Mouse (Mus musculus) brain, adult 10 weeks (tissue): ENCODE data around the gene Vdac1. TPM values are rescaled to one million over a fixed set of nuclear protein-coding genes. Genes with fewer than 3 reads are reported as not detected.

ENCODE experiments used
- polyA plus RNA-seq: library from polyadenylated mRNA; stranded (reverse); fragments of 350-450 nt; fragmentation: Illumina TruSeq; extraction: RNeasy Lipid Tissue Mini Kit (QIAGEN cat#74804); gene quantifications from one replicate; pipeline ENCODE4 v1.2.3, GENCODE M21; 2015; ENCODE audit warnings: low read depth, low replicate concordance

Vdac1 gene
- polyA plus RNA-seq = 527 TPM

DNA sequence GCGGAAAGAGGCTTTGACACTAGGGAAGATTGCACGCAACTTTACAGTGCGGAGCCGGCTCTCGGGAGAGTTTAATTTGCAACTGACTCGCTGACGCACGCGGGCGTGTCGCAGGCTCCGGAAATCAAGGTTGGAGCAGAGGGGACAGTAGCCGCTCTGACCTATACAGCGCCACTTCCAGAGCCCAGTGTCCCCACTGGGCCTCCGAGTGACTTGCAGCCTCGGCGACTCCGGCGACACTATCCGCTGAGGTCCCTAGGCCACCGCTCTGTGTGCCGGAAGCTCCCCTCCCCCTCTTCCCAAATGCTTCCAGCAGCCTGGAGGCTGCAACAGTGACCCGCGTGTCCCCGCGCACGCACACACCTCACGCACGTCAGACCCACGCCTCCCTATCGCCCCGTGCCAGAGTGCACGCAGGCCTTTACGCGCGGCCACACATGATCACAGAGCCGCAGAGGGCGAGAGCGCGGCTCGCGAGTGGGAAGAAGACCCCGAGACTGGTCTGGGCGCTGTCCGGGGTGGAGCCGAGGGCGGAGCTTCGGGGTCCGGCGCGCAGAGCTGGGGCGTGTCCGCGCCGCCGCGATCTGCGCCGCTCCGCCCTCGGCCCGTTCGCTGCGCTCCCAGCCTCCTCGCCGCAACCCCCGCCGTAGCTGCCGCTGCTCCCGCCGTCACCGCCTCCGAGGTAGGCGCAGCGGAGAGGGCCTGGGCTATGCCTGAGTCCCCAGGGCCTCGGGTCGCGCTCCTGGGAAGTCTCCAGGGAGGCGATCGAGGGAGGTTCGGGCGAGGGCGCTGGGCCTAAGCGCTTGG lies at the start of gene Vdac1:
TSS of gene Vdac1 (plus strand) at position 390 of the 807 bp plus-strand sequence.

DNA sequence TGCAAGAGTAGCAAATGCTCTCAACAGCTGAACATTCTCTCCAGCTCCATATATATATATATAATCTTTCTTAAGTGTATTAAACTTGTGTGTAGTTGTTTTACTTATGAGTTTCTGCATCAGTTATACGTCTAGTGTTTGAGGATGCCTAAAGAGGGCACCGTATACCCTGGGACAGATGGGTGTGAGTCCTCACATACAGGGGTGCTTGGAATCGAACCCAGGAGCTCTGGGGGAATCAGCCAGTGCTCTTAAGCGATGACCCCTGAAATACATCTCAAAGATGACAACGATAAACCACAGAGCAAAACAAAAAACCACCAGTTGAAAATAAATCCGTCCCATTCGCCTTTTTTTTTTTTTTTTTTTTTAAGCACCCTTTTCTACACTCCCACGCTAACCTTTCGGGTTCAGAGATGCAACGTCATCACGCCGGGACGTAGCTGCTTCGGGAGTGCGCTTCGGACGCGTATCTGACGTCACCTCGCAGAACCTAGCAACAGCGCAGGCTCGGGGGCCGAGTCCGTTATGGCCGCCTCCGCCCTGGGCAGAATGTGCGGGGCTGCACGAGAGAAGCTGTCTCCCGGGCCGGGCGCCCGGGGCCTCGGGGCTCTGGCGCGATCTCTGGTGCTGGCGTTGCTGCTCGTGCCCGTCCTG lies 35.4 kb downstream of the Vdac1 start, which contains the start of gene 9530068E07Rik:
TSS of gene 9530068E07Rik (plus strand) at position 489 of the 657 bp plus-strand sequence.

Other genes starting within 250 kb of the Vdac1 start
- gene Olfr1373, start 215.3 kb upstream of the Vdac1 start, polyA plus RNA-seq = not detected
- not detected for gene Olfr1371, start 146.9 kb upstream of the Vdac1 start, polyA plus RNA-seq
- 788 TPM for gene Skp1a, start 128.9 kb upstream of the Vdac1 start, polyA plus RNA-seq
- gene Tcf7, start 77.8 kb upstream of the Vdac1 start, polyA plus RNA-seq = 4.0 TPM
- 101 TPM for gene 9530068E07Rik, start 35.6 kb downstream of the Vdac1 start, polyA plus RNA-seq